Mouse (Mus musculus): ENCODE measurements around the gene Hoxa9. TPM values are rescaled to one million over a fixed set of nuclear protein-coding genes. Genes with fewer than 3 reads are reported as not detected.

Gene Hoxa9
- total RNA-seq, 2 experiments from 2014 or later, result 7.8 to 11.2 TPM

DNA sequence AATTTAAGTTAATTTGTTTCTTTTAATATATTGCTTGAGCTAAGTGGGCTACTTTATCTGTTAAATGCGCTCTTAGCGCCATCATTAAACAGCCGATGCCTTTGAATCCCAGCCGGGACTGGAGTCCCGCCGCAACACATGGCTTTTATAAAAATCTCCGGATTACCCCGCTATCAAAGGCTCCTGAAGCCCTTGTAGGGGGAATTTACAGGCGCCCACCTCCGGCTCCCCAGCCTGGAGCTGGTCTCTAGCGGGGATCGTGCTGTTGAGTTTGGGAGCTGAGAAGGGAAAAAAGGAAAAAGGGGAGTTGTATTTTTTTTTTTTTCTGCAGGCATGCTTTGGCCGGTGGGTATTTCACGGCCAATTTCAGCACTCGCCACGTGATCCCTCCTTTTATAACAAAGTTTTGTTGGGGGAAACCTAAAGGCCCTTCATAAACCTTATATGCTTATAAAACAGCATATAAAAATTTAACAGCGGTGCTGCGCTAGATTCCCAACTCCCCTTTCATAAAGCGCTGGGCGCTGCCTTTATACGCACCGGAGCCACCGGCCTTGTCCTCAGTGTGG, 13.7 kb upstream of the Hoxa9 start:
- DNase-seq, result no peak

DNA sequence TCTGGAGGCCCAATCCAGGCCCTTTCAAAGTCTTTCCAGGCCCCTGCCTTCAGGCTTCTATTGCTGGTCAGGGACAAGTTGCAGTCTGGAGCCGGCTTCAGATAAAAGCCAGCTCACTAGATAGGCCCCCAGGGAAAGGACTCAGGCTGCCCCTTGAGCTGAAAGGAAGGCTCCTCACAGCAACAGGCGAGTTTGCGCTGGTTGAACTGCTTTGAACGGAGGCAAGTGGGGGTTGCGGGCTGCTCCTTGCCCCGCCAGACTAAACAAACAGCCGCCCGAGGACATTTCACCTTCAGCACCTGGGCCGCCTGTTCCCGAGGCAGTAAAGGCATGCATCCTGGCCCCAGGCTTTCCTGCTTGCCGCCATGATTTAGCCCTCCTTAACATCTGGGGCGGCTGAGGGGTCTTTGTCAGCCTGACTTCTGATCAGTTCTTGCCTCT, 12.8 kb upstream of the Hoxa9 start:
- peak; percentile 8 for DNase-seq

DNA sequence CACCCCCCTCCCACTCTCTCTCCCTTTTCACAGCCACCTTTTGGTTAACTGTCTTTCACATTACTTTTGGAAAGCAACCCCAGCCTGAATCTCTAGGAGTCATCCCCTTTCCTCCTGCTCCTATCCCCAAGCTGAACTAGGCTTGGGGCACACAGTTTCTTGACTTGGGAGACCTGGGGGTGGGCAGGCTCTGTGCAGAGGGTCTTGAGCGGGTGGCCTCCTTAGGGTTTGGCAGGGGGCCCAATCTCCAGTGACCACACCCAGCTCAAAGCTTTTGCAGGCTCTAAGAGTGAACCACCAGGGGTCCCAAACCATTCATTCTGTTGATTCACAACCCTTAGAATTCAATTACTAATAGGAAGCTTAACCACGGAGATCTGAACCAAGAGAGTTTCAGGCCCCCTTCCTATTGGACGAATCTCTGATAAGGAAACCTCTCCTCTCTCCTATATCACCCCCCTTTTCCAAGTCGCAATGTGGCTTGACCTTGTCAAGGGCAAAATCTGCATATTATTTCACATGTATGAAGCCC, 12.0 kb upstream of the Hoxa9 start:
- peak; percentile 9 for DNase-seq

DNA sequence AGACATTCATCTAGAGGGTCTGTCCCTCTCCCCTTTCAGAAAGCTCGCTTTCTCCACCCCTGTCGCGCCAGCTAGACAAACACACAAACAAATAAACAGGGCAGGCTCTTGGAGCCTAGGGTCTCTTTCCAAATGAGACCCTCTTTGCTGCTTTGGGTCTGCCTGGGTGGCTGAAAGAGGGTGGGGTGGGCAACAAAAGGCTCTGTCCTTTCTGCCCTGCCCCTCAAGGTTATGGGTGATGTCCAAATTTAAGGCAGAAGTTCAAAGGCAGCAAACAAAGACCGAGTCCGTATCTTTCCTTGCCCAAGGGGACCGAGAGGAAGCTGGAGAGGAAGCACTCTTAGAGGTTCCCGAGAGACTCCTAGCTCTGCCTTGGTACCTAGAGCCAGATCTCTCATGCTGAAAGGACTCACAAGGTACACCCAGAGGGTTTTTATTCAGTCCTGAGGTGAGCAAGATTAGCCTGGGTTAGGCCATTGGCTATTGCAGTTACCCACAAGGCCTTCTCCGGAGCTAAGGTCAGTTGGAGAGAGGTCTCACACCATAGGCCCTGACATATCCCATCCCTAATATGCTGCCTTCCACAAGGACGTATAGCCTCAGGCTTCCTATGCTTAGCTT, 10.2 kb upstream of the Hoxa9 start:
- peak; percentile 4 for DNase-seq

DNA sequence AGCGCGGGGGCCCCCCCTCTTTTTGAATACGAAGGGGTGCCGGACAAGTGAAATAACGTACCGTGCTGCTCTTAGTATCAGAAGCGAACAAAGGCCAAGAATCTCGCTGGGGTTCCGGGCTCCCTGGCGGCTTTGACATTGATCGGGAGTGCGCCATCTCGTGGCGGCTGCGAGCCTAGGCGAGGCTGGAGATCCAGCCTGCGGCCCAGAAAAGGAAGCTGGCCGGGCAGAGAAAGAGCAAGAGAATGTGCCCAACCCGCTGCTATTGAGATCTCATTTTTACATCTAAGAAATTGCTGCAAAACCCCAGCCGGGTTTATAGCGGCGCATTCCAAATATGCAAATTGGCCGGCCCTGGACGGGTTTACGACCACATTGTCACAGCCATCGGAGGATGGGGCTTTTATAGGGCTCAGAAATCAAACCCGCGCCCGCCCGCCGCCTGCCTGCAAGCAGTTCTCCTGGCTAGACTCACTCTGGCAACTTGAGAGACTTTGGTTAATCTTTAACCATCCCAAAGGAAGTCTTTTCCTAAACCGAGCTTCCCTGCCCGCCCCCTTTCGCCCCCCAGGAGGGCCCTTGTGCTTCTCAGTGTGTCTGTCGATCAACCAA, 9.6 kb upstream of the Hoxa9 start, which contains the start of gene Hoxa10:
TSS of gene Hoxa10 (minus strand) at position 466 of the 612 bp plus-strand sequence.
- DNase-seq, result peak; percentile 94

DNA sequence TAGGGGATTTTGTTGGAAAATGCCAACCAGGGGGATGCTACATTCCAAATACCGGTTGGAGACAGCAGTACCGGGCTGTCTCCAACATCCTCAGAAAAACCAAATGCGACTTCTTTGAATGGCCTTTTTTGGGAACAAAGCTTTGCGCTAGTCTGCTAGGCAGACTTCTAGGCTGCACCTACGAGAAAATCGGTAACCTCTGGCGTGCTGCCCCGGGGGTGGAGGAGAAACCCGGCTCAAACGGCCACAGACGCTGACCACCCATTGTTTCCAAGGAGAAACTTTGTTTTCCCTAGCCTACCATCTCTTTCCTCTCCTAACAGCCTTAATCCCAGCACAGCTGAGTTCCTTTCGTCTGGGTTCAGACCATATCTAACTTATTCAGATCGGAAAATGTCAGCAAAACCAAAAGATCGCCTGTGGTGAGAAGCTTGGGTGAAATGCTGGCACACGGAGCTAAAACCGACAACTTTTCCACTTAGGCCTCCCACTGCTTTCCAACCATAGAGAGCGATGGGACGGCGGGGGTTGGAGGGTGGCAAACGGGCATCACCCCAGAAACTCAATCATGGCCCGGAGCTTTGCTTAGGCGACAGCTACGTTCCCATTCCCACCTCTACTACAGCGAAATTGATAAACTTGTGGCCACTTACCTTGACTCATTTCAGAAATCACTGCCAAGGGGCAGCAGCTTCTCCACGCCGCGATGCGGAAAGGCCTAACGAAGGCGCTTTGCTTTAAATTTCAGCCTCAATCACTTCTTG, 8.9 kb upstream of the Hoxa9 start:
- DNase-seq, result peak; percentile 53

DNA sequence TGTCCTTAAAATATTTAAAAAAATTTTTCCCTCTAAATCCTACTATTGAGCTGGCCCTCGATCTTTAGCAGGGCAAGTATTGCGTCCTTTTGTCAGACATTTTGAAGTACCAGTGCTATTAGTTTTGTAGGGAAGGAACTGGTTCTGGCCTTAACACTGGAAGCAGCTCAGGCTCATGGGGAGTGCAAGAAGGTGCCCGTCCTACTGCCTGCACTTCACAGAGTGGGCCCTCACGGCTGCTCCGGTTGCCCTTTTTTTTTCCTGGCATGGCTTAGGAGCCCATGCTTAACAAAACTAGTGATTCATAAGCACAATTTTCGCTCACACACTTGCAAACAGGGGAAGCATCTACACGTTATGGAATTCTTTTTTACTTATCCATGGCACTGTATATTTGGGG, 8.1 kb upstream of the Hoxa9 start:
- no peak for DNase-seq

DNA sequence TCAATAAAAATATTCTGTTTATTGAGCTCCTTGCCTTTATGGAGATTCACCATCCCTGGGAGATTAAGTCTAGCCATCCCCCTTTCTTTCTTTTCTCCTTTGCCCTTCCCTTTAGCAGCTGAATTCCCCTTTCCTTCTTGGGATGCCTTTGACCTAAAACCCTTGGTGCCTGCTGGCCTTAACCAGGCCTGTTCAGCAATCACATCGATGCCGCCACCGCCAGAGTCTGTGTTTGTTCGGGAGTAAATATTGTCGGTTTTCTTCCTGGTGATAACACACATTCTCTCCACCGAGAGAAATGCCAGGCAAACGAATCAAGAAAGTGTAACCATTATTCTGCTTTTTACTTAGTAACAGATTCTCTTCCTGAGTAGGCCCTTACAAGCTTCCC, 7.3 kb upstream of the Hoxa9 start:
- DNase-seq, result peak; percentile 13

DNA sequence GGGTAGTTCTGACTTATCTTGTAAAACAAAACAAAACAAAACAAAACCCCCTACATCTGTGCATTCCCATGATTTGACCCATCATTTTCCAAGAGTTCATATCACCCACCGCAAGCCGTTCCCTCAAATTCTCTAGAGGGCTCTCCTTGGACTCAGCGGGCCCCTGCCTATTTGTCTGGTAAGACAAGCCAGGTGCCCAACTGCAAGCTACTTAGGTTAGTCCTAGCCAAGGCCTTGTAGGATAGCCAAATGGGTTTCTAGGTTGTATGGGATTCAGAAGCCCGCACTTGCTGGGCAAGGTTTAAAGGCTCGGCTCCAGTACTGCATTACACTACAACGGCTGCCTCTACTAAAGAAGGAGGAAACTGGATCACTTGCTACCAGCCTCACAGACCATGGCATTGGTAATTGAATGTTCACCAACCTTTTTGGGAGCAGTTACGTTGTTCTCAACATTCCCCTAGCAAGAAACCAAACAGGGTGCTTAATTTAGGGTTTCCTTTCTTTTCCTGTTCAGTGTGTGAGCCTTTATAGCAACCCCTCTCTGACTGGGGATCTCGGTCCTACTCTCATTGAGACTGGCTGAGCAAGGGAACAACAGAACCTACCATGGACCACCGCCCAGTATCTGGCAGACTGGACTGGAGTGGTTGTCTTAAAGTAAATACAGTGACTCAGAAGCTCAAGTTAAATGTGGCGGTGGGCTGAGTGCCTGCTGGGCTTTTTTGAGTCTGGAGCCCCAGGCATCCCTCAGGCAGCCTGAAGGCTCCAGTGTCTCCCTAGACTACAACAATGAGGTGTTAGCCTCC, 6.7 kb upstream of the Hoxa9 start:
- peak; percentile 25 for DNase-seq

DNA sequence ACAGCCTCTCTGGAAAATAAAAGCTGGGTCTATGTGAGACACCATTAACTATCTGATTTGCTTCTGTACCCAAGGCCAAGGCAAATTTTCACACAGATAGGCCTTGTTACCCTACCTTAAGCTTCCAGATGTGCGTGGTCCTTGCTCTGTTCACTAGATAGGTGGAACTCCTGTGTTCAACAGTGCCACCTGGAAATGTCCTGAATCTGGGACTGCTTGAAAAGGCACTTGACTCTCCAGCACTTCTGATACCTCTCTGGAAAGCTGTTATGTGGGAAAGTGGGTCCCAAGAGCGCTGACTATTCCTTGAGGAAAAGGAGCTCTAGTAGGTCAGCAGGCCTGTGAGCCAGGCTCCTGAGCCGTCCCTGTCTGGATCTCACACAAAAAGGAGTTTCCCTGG, 5.9 kb upstream of the Hoxa9 start:
- no peak for DNase-seq

DNA sequence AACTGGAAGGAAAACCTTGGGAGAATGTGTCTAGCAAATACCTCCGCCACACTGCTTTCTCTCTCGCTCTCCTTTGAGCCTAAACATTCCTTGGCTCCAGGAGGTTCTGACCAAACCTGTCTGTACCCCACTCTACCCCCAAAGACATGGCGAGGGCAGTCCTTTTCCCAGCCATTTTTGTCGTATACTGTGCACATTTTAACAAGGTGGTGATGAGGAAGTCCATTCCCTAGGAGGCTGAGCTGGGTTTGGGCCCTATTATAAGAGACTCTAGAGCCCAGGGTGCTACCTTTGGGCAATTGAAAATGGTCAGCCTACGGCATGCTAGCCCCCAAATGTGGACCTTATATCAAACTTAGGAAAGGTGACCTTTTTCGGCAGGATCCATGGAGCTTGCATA, 5.0 kb upstream of the Hoxa9 start:
- no peak for DNase-seq

DNA sequence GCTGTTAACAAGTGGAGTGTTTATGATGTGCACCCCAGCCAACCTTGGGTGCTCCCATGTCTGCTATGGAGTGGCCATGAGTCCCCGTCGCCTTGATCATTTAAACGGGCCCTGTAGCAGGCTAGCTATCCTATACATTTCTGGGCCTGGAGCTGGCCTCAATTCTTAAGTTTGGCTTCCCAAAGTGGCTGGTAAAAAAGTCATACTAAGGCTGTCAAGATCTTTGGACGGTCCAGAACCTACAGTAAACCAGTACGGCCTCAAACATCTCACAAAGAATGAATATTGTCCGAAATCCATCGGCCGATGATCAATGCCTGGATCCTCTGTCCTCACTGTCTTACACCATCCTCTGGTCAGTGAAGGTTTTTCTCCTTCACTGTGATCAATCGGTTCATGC, 4.4 kb upstream of the Hoxa9 start:
- DNase-seq, result no peak

DNA sequence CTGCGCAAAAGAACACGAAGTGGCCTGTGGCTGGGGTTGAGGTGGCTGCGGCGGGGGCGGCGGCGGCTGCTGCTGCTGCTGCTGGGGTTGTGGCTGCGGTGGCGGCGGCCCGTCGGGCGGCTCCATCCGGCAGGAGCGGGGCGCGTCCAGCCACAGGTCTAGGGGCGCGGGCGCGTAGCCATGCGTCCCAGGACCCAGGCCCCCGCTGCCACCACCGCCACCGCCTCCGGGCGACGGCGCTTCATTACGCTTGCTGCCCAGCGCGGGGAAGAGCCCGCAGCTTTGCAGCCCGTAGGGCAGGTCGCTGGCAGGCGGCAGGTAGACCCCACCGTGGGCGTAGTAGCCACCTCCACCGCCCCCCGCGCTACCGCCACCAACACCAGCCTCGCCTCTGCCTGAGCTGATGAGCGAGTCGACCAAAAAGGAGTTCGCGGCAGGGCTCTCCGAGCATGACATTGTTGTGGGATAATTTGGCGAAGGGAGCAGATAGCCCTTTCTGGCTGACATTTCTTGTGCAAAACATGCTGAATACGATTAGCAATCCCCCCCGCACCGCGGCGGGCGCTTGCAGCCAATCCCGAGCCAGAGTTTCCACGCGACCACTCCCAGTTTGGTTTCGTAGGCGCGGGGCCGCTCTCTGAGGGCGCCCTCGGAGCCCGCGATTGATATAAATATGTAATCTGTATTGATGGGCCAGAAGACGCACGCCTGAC, 3.7 kb upstream of the Hoxa9 start:
- peak; percentile 65 for DNase-seq

DNA sequence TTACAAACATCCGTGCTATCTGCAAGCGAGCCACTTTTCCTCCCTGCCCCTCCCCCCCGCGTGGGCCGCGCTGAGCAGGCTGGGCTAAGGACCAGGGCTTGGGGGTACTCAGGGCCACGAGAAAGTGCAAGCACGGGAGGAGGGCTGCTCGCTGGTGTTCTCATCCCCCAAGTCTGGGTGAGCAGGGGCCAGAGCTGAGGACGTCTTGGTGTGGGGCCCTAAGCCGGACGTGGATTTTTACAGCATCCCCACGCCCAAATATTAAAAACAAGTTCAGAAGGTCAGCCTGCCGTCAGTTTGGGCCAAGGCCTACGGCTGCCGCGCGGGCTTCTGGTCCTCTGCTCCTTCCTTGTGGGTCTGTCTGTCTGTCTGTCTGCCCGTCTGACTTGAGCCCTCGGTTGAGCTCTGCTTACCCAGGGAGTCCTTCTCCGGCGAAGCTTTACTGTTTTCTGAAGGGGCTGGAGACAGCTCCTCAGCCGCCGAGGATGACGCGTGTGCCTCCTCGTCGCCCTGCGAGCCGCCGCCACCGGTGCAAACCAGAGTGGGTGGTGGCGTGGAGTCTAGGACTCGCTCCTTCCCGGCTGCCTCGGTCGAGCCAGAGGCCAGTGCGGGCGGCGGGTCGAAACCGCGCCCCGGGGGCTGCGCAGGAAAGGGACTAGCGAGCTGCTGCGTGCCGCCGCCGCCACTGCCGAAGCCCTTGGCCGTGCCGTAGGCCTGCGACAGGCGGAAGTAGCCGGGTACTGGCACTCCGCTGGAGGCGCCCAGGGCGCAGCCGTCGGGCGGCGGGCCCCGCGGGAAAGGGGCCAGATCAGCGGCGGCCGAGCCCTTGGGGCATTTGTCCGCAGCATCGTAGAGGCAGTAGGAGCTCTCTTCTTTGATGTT, 2.9 kb upstream of the Hoxa9 start:
- peak; percentile 85 for DNase-seq

DNA sequence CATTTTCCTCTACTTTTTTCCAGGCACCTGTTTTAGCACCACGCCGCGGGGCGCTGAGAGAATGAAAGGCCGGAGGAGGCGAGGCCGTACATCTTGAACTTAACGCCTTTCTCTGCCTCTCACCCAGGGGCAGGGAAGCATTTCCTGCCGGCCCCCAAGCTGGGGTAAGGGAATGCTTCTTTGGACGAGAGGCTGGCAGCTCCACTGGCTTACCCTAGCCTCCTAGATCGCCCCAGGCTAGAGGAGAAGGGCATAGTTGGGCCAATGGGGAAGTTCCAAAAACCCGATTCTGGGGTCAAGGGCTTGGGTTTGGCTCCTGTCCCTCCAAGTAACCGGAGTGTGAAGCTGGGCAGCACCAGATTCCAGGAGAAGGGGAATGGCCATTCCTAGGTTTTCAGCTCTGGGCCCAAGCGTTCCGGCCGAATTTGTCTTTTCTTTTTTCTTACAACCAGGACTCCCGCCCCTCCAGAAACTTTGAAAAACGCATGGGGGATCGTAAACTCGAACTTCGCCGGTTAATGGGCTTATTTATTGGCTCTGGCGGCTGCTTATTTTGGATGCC, 2.2 kb upstream of the Hoxa9 start:
- DNase-seq, result peak; percentile 40

DNA sequence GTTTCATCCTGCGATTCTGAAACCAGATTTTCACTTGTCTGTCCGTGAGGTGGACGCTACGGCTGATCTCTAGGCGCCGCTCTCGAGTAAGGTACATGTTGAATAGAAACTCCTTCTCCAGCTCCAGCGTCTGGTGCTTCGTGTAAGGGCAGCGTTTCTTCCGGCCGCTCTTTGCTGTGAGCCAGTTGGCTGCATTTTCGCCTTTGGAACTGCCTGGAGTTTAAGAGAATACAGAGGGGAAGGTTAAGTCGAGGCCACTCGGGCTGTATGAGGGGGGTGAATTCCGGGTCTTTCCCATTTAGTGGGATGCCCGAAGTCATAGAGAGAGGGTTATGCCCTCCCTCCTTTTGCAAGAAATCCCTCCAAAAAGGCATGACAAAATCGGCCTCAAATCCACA, 1.7 kb upstream of the Hoxa9 start:
- DNase-seq, result peak; percentile 54

DNA sequence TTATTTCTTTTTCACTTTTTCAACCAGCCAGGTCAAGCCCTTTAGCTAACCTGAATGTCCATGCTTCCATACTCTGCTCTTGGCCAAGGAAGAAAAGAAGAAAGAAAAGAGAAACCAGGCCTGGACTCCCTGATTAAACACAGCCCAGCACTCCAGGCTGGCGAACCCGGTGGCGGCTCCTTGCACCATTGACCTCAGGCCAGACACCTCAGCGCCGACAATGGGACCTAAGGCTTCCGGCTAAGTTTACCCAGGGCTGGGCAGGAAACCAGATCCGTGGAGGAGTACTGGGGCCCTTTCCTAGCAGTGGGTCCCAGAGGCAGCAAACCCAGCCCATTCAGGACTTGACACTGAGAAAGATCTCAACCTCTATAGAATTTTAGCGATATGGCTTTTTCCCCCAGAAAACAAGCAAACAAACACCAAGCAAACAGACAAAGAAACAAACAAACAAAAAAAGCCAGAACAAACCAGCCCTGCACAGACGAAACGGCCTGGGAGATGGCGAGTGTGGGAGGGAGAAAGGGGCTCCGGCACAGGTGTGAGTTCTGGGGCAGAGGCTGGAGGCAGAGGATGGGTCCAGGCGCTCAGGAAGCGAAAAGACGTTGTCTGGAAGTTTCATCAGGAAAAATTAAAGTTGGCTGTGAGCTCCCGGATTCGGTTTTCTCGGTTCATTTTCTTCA, 1.1 kb upstream of the Hoxa9 start:
- DNase-seq, result peak; percentile 5

DNA sequence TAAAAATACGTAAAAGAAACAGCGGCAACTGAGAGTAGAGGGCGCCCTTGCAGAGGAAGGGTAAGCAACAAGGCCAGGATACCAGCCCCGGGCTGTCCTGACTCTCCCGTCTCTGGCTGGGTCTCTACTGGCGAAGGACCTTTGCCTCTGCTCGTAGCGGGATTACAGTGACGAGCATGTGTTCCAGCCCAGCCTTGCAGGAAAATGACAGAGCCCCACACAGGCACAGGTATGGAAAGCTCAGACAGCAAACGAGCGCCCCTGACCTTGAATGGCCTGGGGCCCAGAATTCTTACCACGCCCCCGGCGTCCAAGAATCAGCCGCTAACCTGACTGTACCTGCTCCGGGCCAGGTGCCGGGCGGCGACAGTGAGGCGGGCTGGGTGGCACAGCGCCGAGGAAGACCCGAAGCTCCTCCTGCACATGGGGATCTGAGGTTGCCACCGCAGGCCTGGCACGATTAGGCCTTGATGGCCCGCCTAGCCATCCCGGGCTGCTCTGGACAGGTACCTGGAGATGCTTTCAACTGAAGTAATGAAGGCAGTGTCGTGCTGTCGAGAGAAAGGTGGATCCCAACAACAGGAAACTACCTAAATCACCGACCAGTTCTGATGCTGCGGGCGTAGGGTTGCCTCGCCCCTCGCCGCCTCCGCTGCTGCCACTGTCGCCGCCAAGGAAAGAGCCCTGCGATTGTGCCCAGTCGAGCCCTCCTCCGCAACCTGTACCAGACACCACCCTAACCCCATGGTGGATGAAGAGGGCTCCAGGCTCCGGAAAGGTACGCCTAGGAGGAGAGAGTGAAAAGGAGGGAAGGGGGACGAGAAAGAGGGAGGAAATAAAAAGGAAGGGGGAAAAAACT, 1.1 kb downstream of the Hoxa9 start:
- DNase-seq, result peak; percentile 54
